Mouse (Mus musculus) 3134 (cell line): ENCODE results near the gene Gm20830.
"Not testable (repeated sequence)": the region's sequence is repeated elsewhere in the genome, so short reads cannot be mapped to it uniquely, and the experiment has no call there.

Experiments
- DNase-seq: peaks from one replicate; pipeline ENCODE4 v3.0.0-alpha.2; 2011; ENCODE audit warnings: low spot score; ENCODE audit not compliant: insufficient read length; ENCODE audit errors: extremely low read depth

The Gm20830 gene

GRCm38 (mm10) chrY:6918182-6918581 is at the start of gene Gm20830:
Gene Gm20830, minus strand, starts transcription at chrY:6918282.
- not testable (repeated sequence) for DNase-seq
